Mouse (Mus musculus): ENCODE results near the gene Zfp507.
A peak's percentile ranks its signal among the peaks of the same experiment; 100 is the strongest.

Zfp507 gene

GRCm38 (mm10) chr7:35738871-35739270 lies 63.9 kb downstream of the Zfp507 start:
- no peak for DNase-seq (ENCODE audit: low read depth, low spot score)

GRCm38 (mm10) chr7:35733313-35734050 lies 69.3 kb downstream of the Zfp507 start:
- DNase-seq (ENCODE audit: low read depth, low spot score) = no peak

DNA sequence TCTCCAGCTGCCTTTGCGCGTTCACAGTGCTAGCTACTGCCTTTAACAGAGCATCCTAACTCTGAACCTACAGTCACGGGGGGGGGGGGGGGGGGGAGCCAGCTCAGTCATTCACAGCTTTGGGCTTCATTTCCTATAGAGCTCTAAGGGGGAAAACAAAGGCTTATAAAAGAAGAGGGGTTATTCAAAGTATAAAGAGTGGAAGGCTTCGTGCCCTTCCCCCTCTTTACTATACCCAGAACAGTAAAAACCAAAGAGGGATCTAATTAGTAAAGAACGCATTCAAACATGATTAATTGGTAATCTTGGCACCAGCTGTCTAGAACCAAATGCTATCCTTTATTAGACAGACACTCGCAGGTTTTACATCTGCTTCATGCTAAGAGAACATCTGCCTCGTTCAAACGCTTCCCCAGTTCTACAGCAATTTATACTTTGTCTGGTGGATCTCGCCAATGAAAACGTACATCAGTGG lies 70.2 kb downstream of the Zfp507 start:
- DNase-seq (ENCODE audit: low read depth, low spot score) = no peak

- DNase-seq (ENCODE audit: low read depth, low spot score) = peak; percentile 66
Observed at GRCm38 (mm10) chr7:35729621-35730031, 73.2 kb downstream of the Zfp507 start.

DNA sequence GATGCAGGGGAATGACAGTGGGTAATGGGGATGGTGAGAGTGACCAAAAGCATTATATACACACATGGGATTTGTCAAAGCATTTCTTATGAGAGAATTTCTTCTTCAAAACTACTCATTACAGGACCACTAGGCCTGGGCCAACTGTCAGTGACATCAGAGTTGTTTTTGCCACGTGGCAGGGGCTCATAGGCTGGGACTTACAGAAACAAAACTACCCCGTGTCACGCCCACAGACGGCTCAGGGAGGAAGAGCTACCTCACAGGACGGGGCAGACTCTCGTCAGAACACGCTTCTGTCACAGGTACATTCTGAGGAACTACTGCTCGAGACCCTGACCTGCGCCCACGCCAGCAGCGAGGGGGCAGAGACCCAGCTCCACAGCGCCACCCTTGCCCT lies 74.4 kb downstream of the Zfp507 start:
- DNase-seq (ENCODE audit: low read depth, low spot score) = peak; percentile 54

DNA sequence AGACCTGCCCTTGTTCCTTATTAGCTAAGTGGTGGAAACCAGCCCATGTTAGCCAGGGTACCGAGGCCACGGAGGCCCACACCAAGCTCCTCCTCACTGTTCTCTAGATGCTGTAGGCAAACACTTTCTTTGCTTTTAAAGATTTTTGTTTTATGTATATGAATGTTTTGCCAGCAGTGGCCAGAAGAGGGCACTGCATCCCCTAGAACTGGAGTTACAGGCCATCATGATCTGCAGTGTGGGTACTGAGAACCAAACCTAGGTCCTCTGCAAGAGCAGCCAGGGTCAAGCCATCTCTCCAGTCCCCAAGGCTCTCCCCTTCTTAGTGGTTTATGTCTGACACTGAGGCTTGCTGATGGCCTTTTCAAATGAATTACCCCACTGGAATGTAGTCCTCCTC lies 79.8 kb downstream of the Zfp507 start:
- no peak for DNase-seq (ENCODE audit: low read depth, low spot score)
